Mouse (Mus musculus) heart, adult 11 months (tissue): Measurements from ENCODE around the gene Calhm2.

Experiments used
- DNase-seq: peaks from one replicate; pipeline ENCODE4 v3.0.0; 2022

Calhm2 gene

GRCm38 (mm10) chr19:47137771-47138421 is at the start of gene Calhm2:
Gene Calhm2, minus strand, starts transcription at chr19:47138294.
- peak; percentile 98 for DNase-seq

- peak; percentile 68 for DNase-seq
These were observed 48.6 kb upstream of the Calhm2 start for GRCm38 (mm10) chr19:47186514-47187275.

GRCm38 (mm10) chr19:47184736-47185135 is 46.6 kb upstream of the Calhm2 start:
- DNase-seq = no peak

GRCm38 (mm10) chr19:47184221-47184620 is 46.1 kb upstream of the Calhm2 start:
- no peak for DNase-seq

DNA sequence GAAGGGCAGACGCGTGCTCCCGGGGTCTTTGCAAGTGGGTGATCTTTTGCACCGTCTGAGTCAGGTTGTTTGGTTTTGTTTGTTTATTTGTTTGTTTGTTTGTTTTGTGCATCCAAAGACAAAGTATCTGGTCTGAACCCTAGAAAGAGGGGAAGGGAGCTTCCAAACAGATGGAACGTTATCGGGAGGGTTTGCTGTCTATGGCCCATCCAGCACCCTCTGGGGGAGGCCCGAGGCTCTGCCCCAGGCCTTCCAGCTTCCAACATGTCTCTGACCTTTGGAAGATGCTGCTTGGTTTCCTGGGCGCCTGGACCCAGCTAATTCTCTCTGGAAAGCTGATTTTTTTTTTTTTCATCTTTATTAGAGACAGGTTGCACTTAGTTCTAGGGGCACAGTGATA is 41.9 kb upstream of the Calhm2 start:
- DNase-seq = no peak

DNA sequence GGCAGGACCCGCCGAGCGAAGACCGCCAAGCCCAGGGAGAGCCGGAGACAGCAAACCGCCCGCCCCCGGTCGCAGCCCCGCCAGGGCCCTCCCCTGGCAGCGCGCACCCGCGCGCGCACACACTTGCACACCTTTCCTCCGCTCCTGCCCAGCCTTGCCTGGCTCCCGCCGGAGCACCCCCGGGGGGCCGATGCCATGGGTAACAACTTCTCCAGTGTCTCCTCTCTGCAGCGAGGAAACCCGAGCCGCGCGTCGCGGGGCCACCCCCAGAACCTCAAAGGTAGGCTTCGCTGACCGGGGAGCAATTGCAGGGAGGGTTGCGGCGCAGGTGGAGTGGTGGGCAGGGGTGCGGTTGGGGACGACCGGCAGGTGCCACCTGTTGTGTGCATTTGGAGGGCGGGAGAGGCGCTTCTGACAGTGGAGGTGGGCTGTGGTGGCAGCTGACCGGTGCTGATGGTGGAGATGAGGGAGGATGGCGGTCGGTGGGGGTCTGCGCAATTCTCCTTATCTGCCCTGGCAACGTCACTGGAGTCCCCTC is 41.2 kb upstream of the Calhm2 start:
- DNase-seq = no peak

GRCm38 (mm10) chr19:47178431-47179271 is 40.6 kb upstream of the Calhm2 start, which contains the start of gene Neurl1a:
Gene Neurl1a, plus strand, starts transcription at chr19:47178820.
- peak; percentile 94 for DNase-seq

DNA sequence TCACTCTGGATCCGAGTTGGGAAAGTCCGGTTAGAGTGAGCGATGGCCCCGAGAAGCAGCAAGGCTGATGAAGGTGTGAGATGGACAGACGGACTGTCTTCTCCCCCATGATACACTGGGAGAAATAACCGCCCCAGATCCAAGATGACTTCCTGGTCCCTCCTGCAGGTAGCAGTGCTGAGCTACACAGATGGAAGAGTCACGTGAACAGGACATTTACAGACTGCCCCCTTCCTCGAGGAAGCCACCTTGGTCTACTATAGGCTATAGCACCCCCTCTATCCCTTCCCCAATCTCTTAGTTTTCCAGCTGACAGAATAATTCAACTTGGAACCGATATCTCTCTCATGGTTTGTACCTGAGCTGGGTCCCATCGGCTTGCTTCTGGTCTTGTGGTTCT is 39.9 kb upstream of the Calhm2 start:
- peak; percentile 85 for DNase-seq

GRCm38 (mm10) chr19:47176916-47177505 is 38.9 kb upstream of the Calhm2 start:
- DNase-seq = no peak

DNA sequence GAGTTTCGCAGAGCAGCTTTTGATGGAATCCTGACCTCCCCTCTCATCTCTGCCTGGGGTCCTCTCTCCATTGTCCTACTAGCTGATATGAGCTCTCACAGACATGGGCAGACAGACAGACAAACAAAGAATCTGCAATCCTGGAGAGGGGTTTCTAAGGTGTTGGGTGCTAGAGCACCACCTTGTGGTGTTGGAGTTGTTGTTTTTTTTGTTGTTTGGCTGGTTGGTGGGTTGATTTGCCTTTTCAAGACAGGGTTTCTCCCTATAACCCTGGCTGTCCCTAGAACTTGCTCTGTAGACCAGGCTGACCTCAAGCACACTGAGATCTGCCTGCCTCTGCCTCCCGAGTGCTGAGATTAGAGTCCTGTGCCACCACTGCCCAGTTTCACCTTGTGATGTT is 37.4 kb upstream of the Calhm2 start:
- DNase-seq = no peak

GRCm38 (mm10) chr19:47174515-47174914 is 36.4 kb upstream of the Calhm2 start:
- no peak for DNase-seq

DNA sequence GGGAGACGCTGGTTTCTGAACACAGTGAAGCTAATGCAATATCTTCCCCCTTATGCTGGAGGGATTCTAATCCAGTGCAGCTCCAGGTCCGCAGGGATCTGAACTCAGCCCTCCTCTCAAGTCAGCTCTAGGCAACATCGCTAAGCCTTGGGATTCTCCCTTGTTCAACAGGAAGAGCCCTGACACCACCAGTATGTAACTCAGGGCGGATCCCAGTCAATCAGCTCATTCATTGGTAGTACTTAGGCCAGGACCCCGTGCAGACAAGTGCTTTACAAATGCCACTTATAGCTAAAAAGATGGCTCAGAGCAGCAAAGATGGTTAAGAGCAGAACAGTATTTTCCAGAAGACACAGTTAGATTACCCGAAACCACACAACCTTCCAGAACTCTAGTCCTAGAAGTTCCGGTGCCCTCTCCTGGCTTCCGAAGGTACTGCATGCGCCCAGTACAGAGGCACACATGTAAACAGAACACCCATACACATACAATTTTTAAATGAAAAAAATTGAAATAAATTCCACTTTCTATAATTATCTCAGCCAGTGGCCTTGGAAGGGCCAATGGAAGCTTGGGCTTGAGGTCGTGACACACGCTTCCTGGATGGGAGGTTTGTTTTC is 30.8 kb upstream of the Calhm2 start:
- peak; percentile 96 for DNase-seq

GRCm38 (mm10) chr19:47168223-47168622 is 30.1 kb upstream of the Calhm2 start:
- peak; percentile 91 for DNase-seq

- DNase-seq = peak; percentile 89
These were observed 29.6 kb upstream of the Calhm2 start for GRCm38 (mm10) chr19:47167617-47168214.

- DNase-seq = no peak
These were observed 28.7 kb upstream of the Calhm2 start for GRCm38 (mm10) chr19:47166758-47167157.

DNA sequence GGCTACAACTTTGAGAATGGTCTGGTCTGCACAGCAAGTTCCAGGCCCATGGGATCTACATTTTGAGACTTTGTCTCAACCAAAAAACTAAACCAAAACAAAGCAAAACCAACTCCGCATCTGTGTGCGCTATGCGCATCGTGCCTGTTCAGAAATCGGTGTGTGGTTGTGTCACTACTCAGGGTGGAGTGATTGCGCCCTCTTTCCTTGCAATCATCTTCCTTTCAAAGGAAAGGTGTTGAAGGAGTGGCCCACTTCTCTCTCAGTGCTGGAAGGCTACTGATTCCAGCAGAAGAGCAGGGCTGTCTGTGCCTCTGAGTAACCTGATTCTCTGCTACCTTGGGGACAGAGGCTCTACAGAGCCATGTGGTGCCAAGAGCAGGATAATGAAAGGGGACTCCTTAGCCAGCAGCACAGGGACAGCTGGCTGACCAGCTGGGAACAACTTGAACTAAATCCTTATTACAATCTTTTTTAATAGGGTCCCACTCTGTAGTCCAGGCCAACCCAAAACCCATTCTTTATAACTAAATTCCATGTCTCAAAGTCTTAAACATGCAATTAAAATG is 25.2 kb upstream of the Calhm2 start:
- DNase-seq = no peak

- no peak for DNase-seq
These were observed 23.6 kb upstream of the Calhm2 start for GRCm38 (mm10) chr19:47161669-47162068.

GRCm38 (mm10) chr19:47157664-47158063 is 19.6 kb upstream of the Calhm2 start, which contains the start of gene Calhm3:
Gene Calhm3, minus strand, starts transcription at chr19:47157764.
- DNase-seq = no peak

DNA sequence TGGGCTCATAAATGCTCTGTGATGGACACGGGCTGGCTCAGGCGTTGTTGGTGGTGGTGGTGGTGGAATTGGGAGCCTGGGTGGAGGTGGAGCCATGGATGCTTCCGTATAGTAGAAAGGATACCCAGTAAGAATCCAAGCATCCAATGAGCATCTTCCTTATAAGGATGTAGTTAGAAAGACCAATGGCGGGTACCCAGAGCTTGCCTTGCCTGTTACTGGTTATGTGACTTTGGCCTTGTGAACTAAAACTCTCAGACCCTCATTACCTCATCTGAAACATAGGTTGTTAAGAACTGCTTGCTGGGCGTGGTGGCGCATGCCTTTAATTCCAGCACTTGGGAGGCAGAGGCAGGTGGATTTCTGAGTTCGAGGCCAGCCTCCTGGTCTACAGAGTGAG is 15.7 kb upstream of the Calhm2 start:
- no peak for DNase-seq

DNA sequence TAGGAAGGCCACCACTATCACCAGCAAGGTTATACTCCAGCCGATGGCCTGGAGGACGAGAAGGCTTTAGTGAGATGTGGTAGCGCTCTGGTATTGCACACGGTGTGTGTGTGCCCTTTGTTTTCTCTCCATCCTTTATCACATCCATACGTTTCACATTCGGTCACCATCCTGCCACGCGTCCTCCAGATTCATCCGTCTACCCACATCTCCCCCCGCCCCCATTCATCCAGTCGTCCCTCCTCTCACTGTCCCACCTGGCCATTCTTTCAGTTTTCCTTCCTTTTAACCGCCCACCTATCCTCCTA is 13.9 kb upstream of the Calhm2 start:
- no peak for DNase-seq

GRCm38 (mm10) chr19:47151332-47152061 is 13.4 kb upstream of the Calhm2 start:
- DNase-seq = no peak
